Mouse (Mus musculus): ENCODE results near the gene Esr2.
"Not testable (repeated sequence)": the region's sequence is repeated elsewhere in the genome, so short reads cannot be mapped to it uniquely, and the experiment has no call there.

The Esr2 gene

GRCm38 (mm10) chr12:76177000-76177863 is at the start of gene Esr2:
Esr2 (minus strand) TSS chr12:76177259.
- in situ Hi-C loops (cut with MboI; ENCODE audit: low sequenced_read_pairs) = loop anchor here (10.0 kb wide), 2 partner anchors 162 to 402 kb away; no protein-coding TSS in a partner anchor

- in situ Hi-C loops (cut with MboI; ENCODE audit: low sequenced_read_pairs) = not testable (repeated sequence)
Observed at GRCm38 (mm10) chr12:76222104-76222503, 45.0 kb upstream of the Esr2 start.

DNA sequence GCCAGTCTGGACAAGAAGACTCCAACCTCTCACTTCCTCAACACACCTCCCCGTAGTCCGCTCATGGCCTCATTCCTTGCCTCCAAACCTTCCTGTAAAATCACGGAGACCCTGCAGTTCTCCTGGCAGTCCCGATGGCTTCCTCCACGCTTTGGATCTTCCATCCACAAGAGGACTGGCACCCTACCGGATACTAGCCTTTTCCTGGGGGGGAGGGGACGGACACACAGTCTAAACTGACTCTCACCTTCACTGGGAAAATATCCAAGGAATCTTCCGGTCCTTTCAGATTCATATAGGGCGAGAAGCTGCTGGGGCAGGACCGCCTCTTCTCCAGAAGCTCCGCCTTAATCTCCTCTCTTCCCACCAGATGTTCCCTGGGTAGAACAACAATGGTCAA is 39.7 kb upstream of the Esr2 start:
- in situ Hi-C loops (cut with MboI; ENCODE audit: low sequenced_read_pairs) = no loop called here

GRCm38 (mm10) chr12:76215121-76215520 is 38.1 kb upstream of the Esr2 start:
- in situ Hi-C loops (cut with MboI; ENCODE audit: low sequenced_read_pairs) = no loop called here

DNA sequence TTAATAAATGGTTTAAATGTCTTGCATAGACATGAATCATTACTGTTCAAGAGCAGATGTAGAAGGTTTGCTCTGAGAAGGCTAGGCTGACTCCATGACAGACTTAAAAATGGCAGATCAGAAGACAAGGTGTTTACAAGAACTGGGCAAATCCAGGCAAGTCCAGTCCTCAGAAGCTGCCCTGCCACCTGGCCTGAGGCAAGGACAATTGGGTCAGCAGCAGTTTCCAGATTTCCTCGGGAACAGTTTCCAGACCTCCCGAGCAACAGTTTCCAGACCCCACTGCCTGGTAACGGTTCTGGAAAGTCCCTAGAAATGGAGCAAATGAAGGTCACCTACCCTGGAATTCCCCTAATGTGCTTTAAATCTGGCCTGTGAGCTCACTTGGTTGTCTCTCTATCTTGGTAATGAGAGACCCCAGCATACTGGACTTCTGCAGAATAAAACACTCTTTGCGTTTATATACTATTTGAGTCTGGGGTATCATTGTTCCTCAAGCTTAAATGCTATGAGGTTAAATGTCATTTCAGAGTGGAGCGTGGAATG is 32.4 kb upstream of the Esr2 start:
- in situ Hi-C loops (cut with MboI; ENCODE audit: low sequenced_read_pairs) = no loop called here

GRCm38 (mm10) chr12:76200326-76200725 is 23.3 kb upstream of the Esr2 start:
- in situ Hi-C loops (cut with MboI; ENCODE audit: low sequenced_read_pairs) = no loop called here

DNA sequence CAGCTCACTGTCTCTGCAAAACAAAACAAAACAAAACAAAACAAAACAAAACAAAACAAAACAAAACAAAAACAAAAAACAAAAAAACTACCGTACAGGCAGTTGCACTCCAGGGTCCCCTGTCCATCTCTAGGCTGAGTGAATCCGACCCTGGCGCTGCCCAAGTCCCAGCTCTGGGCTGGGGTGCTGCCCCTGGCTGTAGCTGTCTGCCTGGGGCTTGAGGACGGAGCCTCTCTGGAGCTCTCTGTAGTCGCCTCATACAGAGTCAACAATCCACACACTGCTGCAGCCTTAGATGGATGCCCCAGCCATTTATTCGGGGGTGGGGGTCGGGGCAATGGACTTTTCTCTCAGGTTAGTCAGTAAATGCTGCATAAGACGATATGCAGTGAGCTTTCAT is 20.0 kb upstream of the Esr2 start:
- in situ Hi-C loops (cut with MboI; ENCODE audit: low sequenced_read_pairs) = loop anchor here (10.0 kb wide), 1 partner anchor 402 kb away; no protein-coding TSS in a partner anchor

DNA sequence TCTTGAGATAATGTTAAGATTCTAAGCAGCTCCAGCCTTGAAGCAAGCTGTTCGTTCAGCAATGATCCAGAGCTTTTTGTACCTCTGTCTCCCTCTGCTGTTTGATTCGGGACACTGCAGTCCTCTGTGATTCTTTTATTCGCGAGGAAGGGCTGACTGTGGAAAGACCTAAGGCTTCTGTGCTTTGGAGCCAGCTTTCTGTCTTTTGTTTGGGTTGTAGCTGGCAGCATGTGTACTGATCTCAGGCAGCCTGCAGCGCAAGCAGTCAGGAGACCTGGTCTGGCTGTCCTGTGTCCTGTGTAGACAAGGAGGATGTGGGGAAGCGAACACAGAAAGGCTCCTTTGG is 19.6 kb upstream of the Esr2 start:
- in situ Hi-C loops (cut with MboI; ENCODE audit: low sequenced_read_pairs) = loop anchor here (10.0 kb wide), 1 partner anchor 402 kb away; no protein-coding TSS in a partner anchor

- in situ Hi-C loops (cut with MboI; ENCODE audit: low sequenced_read_pairs) = loop anchor here (10.0 kb wide), 1 partner anchor 401 kb away; no protein-coding TSS in a partner anchor
Observed at GRCm38 (mm10) chr12:76195912-76196708, 19.1 kb upstream of the Esr2 start.

DNA sequence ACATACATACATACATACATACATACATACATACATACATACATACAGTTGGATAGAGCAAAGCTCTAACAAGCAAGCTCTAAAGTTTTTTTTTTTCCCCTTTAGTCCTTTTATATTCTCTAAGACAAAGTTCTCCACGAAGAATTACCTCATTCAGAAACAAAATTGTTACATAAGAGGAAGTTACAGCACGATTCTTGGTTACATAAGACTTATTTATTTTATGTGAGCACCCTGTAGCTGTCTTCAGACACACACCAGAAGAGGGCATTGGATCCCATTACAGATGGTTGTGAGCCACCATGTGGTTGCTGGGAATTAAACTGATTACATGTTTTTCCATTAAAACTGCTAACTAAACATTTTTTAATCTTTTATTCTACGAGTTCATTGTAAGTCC is 17.5 kb upstream of the Esr2 start:
- in situ Hi-C loops (cut with MboI; ENCODE audit: low sequenced_read_pairs) = loop anchor here (10.0 kb wide), 1 partner anchor 400 kb away; no protein-coding TSS in a partner anchor

DNA sequence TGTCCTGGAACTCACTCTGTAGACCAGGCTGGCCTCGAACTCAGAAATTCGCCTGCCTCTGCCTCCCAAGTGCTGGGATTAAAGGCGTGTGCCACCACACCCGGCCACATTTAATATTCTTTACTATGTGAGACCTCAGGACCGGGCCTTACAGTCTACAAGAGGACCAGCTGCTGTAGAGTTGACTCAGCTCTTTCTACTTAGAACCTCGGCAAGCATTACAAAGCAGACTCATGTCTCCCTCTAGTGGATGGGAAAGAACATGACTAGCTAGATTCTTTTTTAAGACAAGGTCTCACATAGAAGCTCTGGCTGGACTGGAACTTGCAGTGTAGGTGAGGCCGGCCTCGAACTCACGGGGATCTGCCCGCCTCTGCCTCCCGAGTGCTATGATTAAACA is 13.9 kb upstream of the Esr2 start:
- in situ Hi-C loops (cut with MboI; ENCODE audit: low sequenced_read_pairs) = loop anchor here (10.0 kb wide), 1 partner anchor 396 kb away; no protein-coding TSS in a partner anchor

DNA sequence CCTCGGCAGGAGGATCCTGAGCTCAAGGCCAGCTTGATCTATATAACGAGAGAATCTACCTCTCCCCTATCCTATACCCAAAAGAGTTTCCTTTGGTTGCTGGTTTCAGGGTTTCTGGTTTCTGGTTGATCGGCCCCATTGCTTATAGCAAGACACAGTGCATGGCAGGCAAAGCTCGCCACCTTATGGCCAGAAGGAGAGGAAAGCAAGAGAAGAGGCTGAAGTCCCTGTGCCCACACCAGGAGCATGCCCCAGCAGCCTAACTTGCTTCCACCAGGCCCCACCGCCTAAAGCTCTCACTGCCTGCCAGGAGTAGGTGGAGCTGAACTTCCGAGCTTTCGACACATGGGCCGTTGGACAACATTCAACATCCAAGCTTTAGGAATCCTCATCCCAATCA is 10.8 kb upstream of the Esr2 start:
- in situ Hi-C loops (cut with MboI; ENCODE audit: low sequenced_read_pairs) = no loop called here

DNA sequence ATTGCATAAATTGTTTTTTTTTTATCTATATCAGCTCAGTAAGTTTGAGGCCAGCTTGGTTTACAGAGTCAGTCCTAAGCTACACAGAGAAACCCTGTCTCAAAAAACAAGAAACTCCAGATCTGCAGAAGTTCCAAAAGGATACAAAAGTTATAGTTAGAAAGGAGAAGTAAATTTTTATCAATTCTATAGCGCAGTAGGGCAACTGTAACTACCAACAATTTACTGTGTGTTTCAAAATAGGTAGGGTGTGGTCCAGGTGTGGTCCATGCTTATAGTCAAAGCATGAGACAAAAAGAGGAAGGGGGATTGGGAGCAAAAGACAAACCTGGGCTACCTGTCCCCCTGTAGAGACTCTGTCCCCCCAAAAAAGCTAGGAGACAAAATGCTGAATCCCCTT is 9.4 kb upstream of the Esr2 start:
- in situ Hi-C loops (cut with MboI; ENCODE audit: low sequenced_read_pairs) = no loop called here

- in situ Hi-C loops (cut with MboI; ENCODE audit: low sequenced_read_pairs) = no loop called here
Observed at GRCm38 (mm10) chr12:76185167-76185816, 8.2 kb upstream of the Esr2 start.

DNA sequence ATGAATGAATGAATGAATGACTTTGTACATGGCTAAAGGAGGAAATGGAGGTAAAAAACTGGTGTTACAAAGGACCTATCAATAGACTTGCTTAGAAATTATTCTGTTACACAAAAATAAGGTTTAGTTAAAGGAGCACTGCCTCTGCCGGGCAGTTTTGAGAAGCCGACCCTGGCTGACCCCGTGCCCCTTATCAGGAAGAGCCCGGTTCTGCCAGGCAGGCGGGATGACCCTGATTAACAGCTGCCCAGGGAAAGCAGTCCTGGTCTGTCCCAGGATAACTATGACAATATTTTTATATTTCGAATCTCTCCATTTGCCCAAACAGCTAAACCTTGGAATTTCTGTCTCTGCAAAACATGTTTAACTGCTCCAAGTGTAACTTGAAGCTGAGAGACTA is 7.2 kb upstream of the Esr2 start:
- in situ Hi-C loops (cut with MboI; ENCODE audit: low sequenced_read_pairs) = no loop called here

DNA sequence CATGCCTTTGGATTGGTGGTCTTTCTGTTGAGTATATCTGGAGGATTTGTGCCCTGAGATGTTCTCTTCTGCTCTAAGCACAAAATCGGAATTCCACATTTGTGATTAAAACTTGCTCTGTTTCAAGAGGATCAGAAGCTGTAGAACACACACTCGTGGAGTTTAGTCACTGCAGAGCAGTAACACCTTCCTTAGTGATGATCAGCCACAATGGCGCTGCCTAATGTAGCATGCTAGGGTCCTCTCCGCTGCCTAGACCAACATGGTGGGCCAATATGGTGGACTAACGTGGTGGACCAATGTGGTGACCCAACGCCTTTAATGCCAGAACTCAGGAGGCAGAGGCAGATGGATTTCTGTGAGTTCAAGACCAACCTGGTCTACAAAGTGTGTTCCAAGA is 5.8 kb upstream of the Esr2 start:
- in situ Hi-C loops (cut with MboI; ENCODE audit: low sequenced_read_pairs) = no loop called here

DNA sequence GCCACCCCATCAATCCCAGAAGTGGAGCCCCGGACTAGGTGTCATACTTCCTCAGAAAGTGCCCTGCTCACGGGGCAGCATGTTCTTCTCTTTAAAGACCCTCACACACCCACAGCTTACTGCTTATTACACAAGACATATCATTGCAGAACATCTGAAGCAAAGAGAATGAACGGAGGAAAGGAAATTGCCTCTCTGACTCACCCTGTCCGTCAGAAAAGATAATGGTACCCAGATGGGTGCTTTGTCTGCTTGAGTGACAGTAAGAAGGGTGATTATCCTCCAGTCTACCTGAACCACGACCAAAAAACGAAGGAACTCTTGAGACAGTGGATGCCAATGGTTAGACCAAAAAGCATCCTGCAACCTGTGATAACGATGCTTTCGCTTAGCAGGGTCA is 4.4 kb upstream of the Esr2 start:
- in situ Hi-C loops (cut with MboI; ENCODE audit: low sequenced_read_pairs) = no loop called here

GRCm38 (mm10) chr12:76180442-76180841 is 3.4 kb upstream of the Esr2 start:
- in situ Hi-C loops (cut with MboI; ENCODE audit: low sequenced_read_pairs) = no loop called here

GRCm38 (mm10) chr12:76179527-76179926 is 2.5 kb upstream of the Esr2 start:
- in situ Hi-C loops (cut with MboI; ENCODE audit: low sequenced_read_pairs) = loop anchor here (10.0 kb wide), 2 partner anchors 165 to 405 kb away; no protein-coding TSS in a partner anchor

DNA sequence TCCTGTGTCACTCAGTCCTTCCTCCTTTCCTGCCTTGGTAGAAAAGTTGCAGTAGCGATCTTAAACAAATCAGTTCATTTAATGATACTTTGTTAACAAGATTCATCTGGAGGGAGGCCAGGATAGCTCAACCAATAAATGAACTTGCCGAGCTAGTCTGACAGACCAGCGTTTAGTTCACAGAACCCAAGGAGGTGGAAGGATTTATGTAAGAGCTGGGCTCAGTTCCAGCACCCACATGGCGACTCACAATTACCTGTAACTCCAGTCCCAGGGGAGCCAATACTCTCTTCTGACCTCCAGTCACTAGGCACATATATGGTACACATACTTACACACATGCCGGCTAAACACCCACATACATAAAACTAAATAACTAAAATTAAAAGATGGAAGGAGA is 2.0 kb upstream of the Esr2 start:
- in situ Hi-C loops (cut with MboI; ENCODE audit: low sequenced_read_pairs) = loop anchor here (10.0 kb wide), 2 partner anchors 164 to 404 kb away; no protein-coding TSS in a partner anchor
